Mouse (Mus musculus): ENCODE measurements at regions not wholly inside any gene's neighbourhood (a gene's known extent, or its start where the extent isn't known, plus 50 kb on each side); places are given as distances from the start of the nearest gene placed in this dataset.

- no peak for TF ChIP-seq CTCF (IDR thresholded peaks at IDR 0.05; ENCODE audit: borderline replicate concordance, extremely low read depth, insufficient read depth, insufficient read length)
- TF ChIP-seq POLR2A (IDR thresholded peaks at IDR 0.05; ENCODE audit: borderline replicate concordance, extremely low read depth, insufficient read depth, insufficient read length, poor library complexity, severe bottlenecking): no peak
These were observed 696.0 kb downstream of the Rps29 start for GRCm38 (mm10) chr12:68463032-68463431.

Data from brain, embryonic 14.5 days (tissue).